Mouse (Mus musculus): ENCODE measurements around the gene Trpd52l3. TPM values are rescaled to one million over a fixed set of nuclear protein-coding genes. Genes with fewer than 3 reads are reported as not detected.

Gene Trpd52l3
- polyA plus RNA-seq (2012; ENCODE audit: insufficient read depth, low replicate concordance): not detected in 2 replicates

- H3K27me3 ChIP-seq (replicated peaks): peaks cover 7% of the 10 kb centered on the region
- H3K4me1 ChIP-seq: no peaks in the 10 kb centered on the region
- TF ChIP-seq GATA1 (IDR thresholded peaks at IDR 0.05; ENCODE audit: borderline replicate concordance, low read length) (no peak), FLI1 (IDR thresholded peaks at IDR 0.05; ENCODE audit: low read length) (no peak)
- no peak within 1 kb of the TSS for H3K4me3 ChIP-seq (replicated peaks)
- H3K36me3 ChIP-seq (replicated peaks; ENCODE audit: low read length): no peaks in the 10 kb centered on the region
- H3K9me3 ChIP-seq: no peaks in the 10 kb centered on the region
These were observed at the start of gene Trpd52l3 for GRCm38 (mm10) chr19:30003621-30004020. TSS of gene Trpd52l3 (plus strand) at chr19:30003790.

- no peak for TF ChIP-seq FLI1 (IDR thresholded peaks at IDR 0.05; ENCODE audit: low read length)
- no peak for TF ChIP-seq GATA1 (IDR thresholded peaks at IDR 0.05; ENCODE audit: borderline replicate concordance, low read length)
- Histone ChIP-seq H3K4me3 (replicated peaks) (no peak overlapping the region), H3K36me3 (replicated peaks; ENCODE audit: low read length) (no peaks in the 10 kb centered on the region), H3K9me3 (peaks cover 8% of the 10 kb centered on the region; the same call in 1 of the 2 replicates), H3K4me1 (no peaks in the 10 kb centered on the region), H3K27me3 (replicated peaks) (peaks cover 2% of the 10 kb centered on the region)
These were observed 49.8 kb upstream of the Trpd52l3 start for GRCm38 (mm10) chr19:29953833-29954232.

- H3K4me3 ChIP-seq (replicated peaks): no peak overlapping the region
These were observed 48.1 kb upstream of the Trpd52l3 start for GRCm38 (mm10) chr19:29955454-29955853.

DNA sequence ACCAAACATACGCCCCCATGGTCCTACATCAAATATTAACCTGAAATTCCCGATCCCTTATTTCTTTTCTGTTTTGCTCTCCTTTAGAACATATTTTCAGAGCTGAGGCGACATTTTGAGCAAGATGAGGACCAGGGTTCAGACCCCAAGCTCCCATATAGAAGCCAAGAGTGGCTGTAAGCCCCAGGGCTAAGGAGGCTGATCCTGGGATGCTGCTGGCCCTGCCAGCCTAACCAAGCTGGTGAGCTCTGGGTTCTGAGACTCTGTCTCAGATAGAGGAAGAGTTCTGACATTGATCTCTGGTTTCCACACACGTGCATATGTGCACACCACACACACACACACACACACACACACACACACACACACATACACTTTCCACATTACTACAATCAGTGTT is 42.7 kb upstream of the Trpd52l3 start:
- Histone ChIP-seq H3K36me3 (replicated peaks; ENCODE audit: low read length) (no peaks in the 10 kb centered on the region), H3K4me1 (peaks cover 6% of the 10 kb centered on the region), H3K4me3 (replicated peaks) (no peak overlapping the region), H3K27me3 (replicated peaks) (peaks cover 4% of the 10 kb centered on the region), H3K9me3 (0 out of 2 replicates have a peak, but pooled peaks cover 8% of the 10 kb centered on the region)
- TF ChIP-seq GATA1 (IDR thresholded peaks at IDR 0.05; ENCODE audit: borderline replicate concordance, low read length): no peak
- TF ChIP-seq FLI1 (IDR thresholded peaks at IDR 0.05; ENCODE audit: low read length): no peak

More at GRCm38 (mm10) chr19:29955454-29955853, 48.1 kb upstream of the Trpd52l3 start:
- no peak for TF ChIP-seq FLI1 (IDR thresholded peaks at IDR 0.05; ENCODE audit: low read length)
- no peak for TF ChIP-seq GATA1 (IDR thresholded peaks at IDR 0.05; ENCODE audit: borderline replicate concordance, low read length)
- Histone ChIP-seq H3K4me1 (no peaks in the 10 kb centered on the region), H3K36me3 (replicated peaks; ENCODE audit: low read length) (no peaks in the 10 kb centered on the region), H3K27me3 (replicated peaks) (peaks cover 4% of the 10 kb centered on the region), H3K9me3 (peaks cover 8% of the 10 kb centered on the region; the same call in 1 of the 2 replicates)

GRCm38 (mm10) chr19:29961842-29962241 is 41.7 kb upstream of the Trpd52l3 start:
- Histone ChIP-seq H3K9me3 (peaks cover 13% of the 10 kb centered on the region; the same call in 1 of the 2 replicates), H3K36me3 (replicated peaks; ENCODE audit: low read length) (no peaks in the 10 kb centered on the region), H3K4me1 (peaks cover 6% of the 10 kb centered on the region), H3K4me3 (replicated peaks) (no peak overlapping the region), H3K27me3 (replicated peaks) (peaks cover 4% of the 10 kb centered on the region)
- no peak for TF ChIP-seq GATA1 (IDR thresholded peaks at IDR 0.05; ENCODE audit: borderline replicate concordance, low read length)
- TF ChIP-seq FLI1 (IDR thresholded peaks at IDR 0.05; ENCODE audit: low read length): no peak

- Histone ChIP-seq H3K4me1 (peaks cover 6% of the 10 kb centered on the region), H3K9me3 (peaks cover 9% of the 10 kb centered on the region; the same call in 1 of the 2 replicates), H3K4me3 (replicated peaks) (no peak overlapping the region), H3K27me3 (replicated peaks) (peaks cover 2% of the 10 kb centered on the region), H3K36me3 (replicated peaks; ENCODE audit: low read length) (no peaks in the 10 kb centered on the region)
- no peak for TF ChIP-seq FLI1 (IDR thresholded peaks at IDR 0.05; ENCODE audit: low read length)
- TF ChIP-seq GATA1 (IDR thresholded peaks at IDR 0.05; ENCODE audit: borderline replicate concordance, low read length): no peak
These were observed 39.9 kb upstream of the Trpd52l3 start for GRCm38 (mm10) chr19:29963598-29964092.

DNA sequence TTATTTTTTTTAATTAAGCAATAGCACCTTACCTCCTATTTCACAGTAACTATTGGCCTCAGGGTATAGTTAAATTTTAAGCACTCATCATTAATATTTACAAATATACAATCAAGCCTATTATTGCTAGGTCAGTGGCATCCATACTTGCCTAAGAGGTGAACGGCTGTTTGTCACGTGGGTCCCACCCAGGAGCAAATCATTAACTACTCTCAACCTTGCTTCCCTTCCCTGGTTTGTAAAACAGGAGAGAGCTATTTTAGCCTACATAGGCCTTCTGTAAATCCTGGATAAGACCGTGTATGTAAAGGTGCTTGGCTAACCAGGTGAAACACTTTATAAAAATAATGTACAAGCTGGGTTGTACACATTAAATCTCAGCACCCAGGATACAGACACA is 35.6 kb upstream of the Trpd52l3 start:
- H3K4me3 ChIP-seq (replicated peaks): no peak overlapping the region
- no peak for TF ChIP-seq GATA1 (IDR thresholded peaks at IDR 0.05; ENCODE audit: borderline replicate concordance, low read length)
- TF ChIP-seq FLI1 (IDR thresholded peaks at IDR 0.05; ENCODE audit: low read length): no peak
- no peaks in the 10 kb centered on the region for H3K4me1 ChIP-seq
- peaks cover 11% of the 10 kb centered on the region for H3K9me3 ChIP-seq
- H3K27me3 ChIP-seq (replicated peaks): no peaks in the 10 kb centered on the region
- H3K36me3 ChIP-seq (replicated peaks; ENCODE audit: low read length): no peaks in the 10 kb centered on the region

- Histone ChIP-seq H3K27me3 (replicated peaks) (peaks cover 5% of the 10 kb centered on the region), H3K4me1 (no peaks in the 10 kb centered on the region), H3K4me3 (replicated peaks) (no peak overlapping the region), H3K9me3 (peaks cover 13% of the 10 kb centered on the region), H3K36me3 (replicated peaks; ENCODE audit: low read length) (no peaks in the 10 kb centered on the region)
- TF ChIP-seq GATA1 (IDR thresholded peaks at IDR 0.05; ENCODE audit: borderline replicate concordance, low read length) (no peak), FLI1 (IDR thresholded peaks at IDR 0.05; ENCODE audit: low read length) (no peak)
These were observed 30.2 kb upstream of the Trpd52l3 start for GRCm38 (mm10) chr19:29973396-29973795.

GRCm38 (mm10) chr19:29978847-29979246 is 24.7 kb upstream of the Trpd52l3 start:
- no peaks in the 10 kb centered on the region; the same call in 1 of the 2 replicates for H3K4me1 ChIP-seq
- H3K9me3 ChIP-seq: peaks cover 13% of the 10 kb centered on the region
- no peak overlapping the region for H3K4me3 ChIP-seq (replicated peaks)
- peaks cover 7% of the 10 kb centered on the region for H3K27me3 ChIP-seq (replicated peaks)
- TF ChIP-seq GATA1 (IDR thresholded peaks at IDR 0.05; ENCODE audit: borderline replicate concordance, low read length) (no peak), FLI1 (IDR thresholded peaks at IDR 0.05; ENCODE audit: low read length) (no peak)
- H3K36me3 ChIP-seq (replicated peaks; ENCODE audit: low read length): no peaks in the 10 kb centered on the region

DNA sequence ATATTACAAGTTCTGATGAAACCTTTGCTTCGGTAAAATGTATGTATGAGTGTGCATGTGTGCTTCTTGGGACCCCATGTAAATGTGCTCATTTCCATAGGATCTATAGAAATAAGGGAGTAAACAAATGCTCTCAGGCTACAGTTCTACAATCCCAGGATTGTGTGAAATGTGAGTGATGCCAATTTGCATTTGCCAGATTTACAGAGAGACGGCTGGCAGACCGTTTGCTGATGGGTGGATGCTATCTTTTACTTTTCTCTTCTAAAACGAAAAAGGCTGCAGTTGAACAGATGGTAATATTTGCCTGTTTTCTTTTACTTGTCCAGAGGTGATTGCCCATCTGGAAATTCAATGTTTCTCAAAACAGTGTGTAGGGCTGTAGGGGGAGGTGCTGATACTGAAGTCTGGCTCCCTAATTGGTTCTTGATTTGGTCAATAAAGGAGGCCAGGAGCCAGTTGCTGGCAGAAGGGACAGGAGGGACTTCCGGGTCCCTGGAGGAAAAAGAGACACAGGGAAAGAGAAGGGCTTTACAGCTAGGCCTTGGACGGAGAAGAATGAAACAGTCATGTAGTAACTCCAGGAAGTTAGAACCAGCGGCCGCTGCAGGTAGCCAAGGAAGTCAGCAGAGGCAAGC is 24.0 kb upstream of the Trpd52l3 start:
- no peak overlapping the region for H3K4me3 ChIP-seq (replicated peaks)
- H3K9me3 ChIP-seq: peaks cover 15% of the 10 kb centered on the region
- H3K36me3 ChIP-seq (replicated peaks; ENCODE audit: low read length): no peaks in the 10 kb centered on the region
- TF ChIP-seq GATA1 (IDR thresholded peaks at IDR 0.05; ENCODE audit: borderline replicate concordance, low read length): no peak
- TF ChIP-seq FLI1 (IDR thresholded peaks at IDR 0.05; ENCODE audit: low read length): no peak
- H3K27me3 ChIP-seq (replicated peaks): peaks cover 7% of the 10 kb centered on the region
- no peaks in the 10 kb centered on the region; the same call in 1 of the 2 replicates for H3K4me1 ChIP-seq

Data from megakaryocyte, embryonic 14.5 days (primary cell).